Mouse (Mus musculus) ES-Bruce4 (cell line): ENCODE results near the gene Cd36.

Experiments
- CTCF ChIP-seq: IDR thresholded peaks from one replicate; pipeline ENCODE4 v1.8.1; 2011; ENCODE audit warnings: low read depth, low read length
- EP300 ChIP-seq: IDR thresholded peaks from 2 replicates; pipeline ENCODE4 v1.6.1; 2011; ENCODE audit warnings: low read depth, low read length; ENCODE audit not compliant: insufficient read depth
- POLR2A ChIP-seq: IDR thresholded peaks from one replicate; pipeline ENCODE4 v1.8.1; 2011; ENCODE audit warnings: low read length; ENCODE audit not compliant: insufficient read depth

- TF ChIP-seq CTCF = no peak
- no peak for TF ChIP-seq POLR2A
- TF ChIP-seq EP300 = no peak
These were observed 5.1 kb upstream of the Cd36 start for GRCm38 (mm10) chr5:17893577-17894172.
